In genomic region chr4:136069954-136070353, GRCm38 (mm10) we compare ENCODE assay signal across 9 mouse cellular contexts. TPM values are rescaled to one million over a fixed set of nuclear protein-coding genes. Genes with fewer than 3 reads are reported as not detected.
DNase-seq lines count a peak whose midpoint lies in the region; ATAC-seq and TF ChIP-seq lines count a peak whose summit lies in the region.
"Had no signal": no experiment of that assay in that cellular context is flagged by ENCODE, and none has a peak within 500 bp of the region (broad histone marks: within the 10 kb centered on the region; RNA-seq: fewer than 3 reads in every experiment).

No protein-coding gene starts in this region.

- no peak for TF ChIP-seq POLR2A in spleen, adult 2 months (IDR thresholded peaks at IDR 0.05; ENCODE audit: low read depth, low read length)

- no peaks in the 10 kb centered on the region for H3K27me3 ChIP-seq in intestine, embryonic 15.5 days (replicated peaks)
- H3K27me3 ChIP-seq in limb, embryonic 10.5 days (ENCODE audit: low read depth, poor library complexity, severe bottlenecking) = no peaks in the 10 kb centered on the region
- no peaks in the 10 kb centered on the region for H3K27me3 ChIP-seq in midbrain, embryonic 14.5 days (ENCODE audit: control insufficient read depth, insufficient read depth, low read length)
- no peaks in the 10 kb centered on the region for H3K27me3 ChIP-seq in spleen, adult 2 months (ENCODE audit: control insufficient read depth, insufficient read depth, low read length)

- peaks cover 14% of the 10 kb centered on the region; the same call in 1 of the 2 replicates for H3K4me1 ChIP-seq in intestine, embryonic 15.5 days (replicated peaks)
- peaks cover 19% of the 10 kb centered on the region for H3K4me1 ChIP-seq in limb, embryonic 10.5 days
- H3K4me1 ChIP-seq in midbrain, embryonic 14.5 days (ENCODE audit: control insufficient read depth, insufficient read depth, low read length) = 0 out of 2 replicates have a peak, but pooled peaks cover 4% of the 10 kb centered on the region
- peaks cover 15% of the 10 kb centered on the region; the same call in 1 of the 2 replicates for H3K4me1 ChIP-seq in spleen, adult 2 months (ENCODE audit: control insufficient read depth, insufficient read depth, insufficient read length)

- H3K27ac ChIP-seq in intestine, embryonic 15.5 days = no peak overlapping the region
- peak overlapping the region; percentile 57 for H3K27ac ChIP-seq in limb, embryonic 10.5 days
- H3K27ac ChIP-seq in midbrain, embryonic 14.5 days (replicated peaks; ENCODE audit: low read depth, low read length) = no peak overlapping the region
- H3K27ac ChIP-seq in spleen, adult 2 months (ENCODE audit: insufficient read depth, low read length) = no peak overlapping the region

- H3K9me3 ChIP-seq in intestine, embryonic 15.5 days = no peaks in the 10 kb centered on the region
- no peaks in the 10 kb centered on the region for H3K9me3 ChIP-seq in limb, embryonic 10.5 days (replicated peaks)
- no peaks in the 10 kb centered on the region for H3K9me3 ChIP-seq in midbrain, embryonic 14.5 days (ENCODE audit: control insufficient read depth, low read length)
- H3K9me3 ChIP-seq: G1E had no signal

- peak; percentile 99 for TF ChIP-seq CTCF in spleen, adult 2 months (IDR thresholded peaks at IDR 0.05; ENCODE audit: extremely low read depth, insufficient read depth, insufficient read length, insufficient replicate concordance)

- no peak overlapping the region; the same call in 1 of the 2 replicates for H3K9ac ChIP-seq in intestine, embryonic 15.5 days
- H3K9ac ChIP-seq in midbrain, embryonic 14.5 days (replicated peaks; ENCODE audit: low read length) = 0 out of 2 replicates have a peak overlapping the region, but pooled peaks have one; percentile 9

- H3K36me3 ChIP-seq in intestine, embryonic 15.5 days = no peaks in the 10 kb centered on the region
- no peaks in the 10 kb centered on the region for H3K36me3 ChIP-seq in limb, embryonic 10.5 days
- no peaks in the 10 kb centered on the region for H3K36me3 ChIP-seq in midbrain, embryonic 14.5 days (ENCODE audit: control insufficient read depth, insufficient read depth, low read length)
- H3K36me3 ChIP-seq in spleen, adult 2 months (ENCODE audit: control insufficient read depth, insufficient read depth, low read length) = no peaks in the 10 kb centered on the region
- H3K36me3 ChIP-seq: G1E had no signal

- H3K4me2 ChIP-seq in intestine, embryonic 15.5 days (replicated peaks) = peak overlapping the region; percentile 33; the same call in 1 of the 2 replicates
- H3K4me2 ChIP-seq in midbrain, embryonic 14.5 days (ENCODE audit: low read length) = no peak overlapping the region

- H3K4me3 ChIP-seq in intestine, embryonic 15.5 days (replicated peaks) = no peak overlapping the region
- no peak overlapping the region for H3K4me3 ChIP-seq in limb, embryonic 10.5 days
- H3K4me3 ChIP-seq in midbrain, embryonic 14.5 days (replicated peaks; ENCODE audit: low read depth, low read length) = no peak overlapping the region
- H3K4me3 ChIP-seq in spleen, adult 2 months (ENCODE audit: extremely low read depth, insufficient read depth, insufficient read length) = no peak overlapping the region

- peak; percentile 72 for ATAC-seq in intestine, embryonic 15.5 days
- ATAC-seq in midbrain, embryonic 14.5 days (ENCODE audit: low FRiP score, low TSS enrichment) = no peak

- DNase-seq in left cerebral cortex, adult 18-20 months (ENCODE audit: low spot score in 2 of 2) = peak; percentile 72 to 82
- DNase-seq in left cerebral cortex, adult 11 months (ENCODE audit: low spot score) = no peak
- peak; percentile 82 for DNase-seq in embryo, embryonic 11.5 days (ENCODE audit: low read depth, low spot score)
- DNase-seq in gastrocnemius, postnatal 4 days (ENCODE audit: low spot score in 2 of 2) = peak; percentile 80 to 82
- DNase-seq in limb, embryonic 10.5 days (ENCODE audit: low spot score) = peak; percentile 91
- peak; percentile 89 for DNase-seq in midbrain, embryonic 14.5 days
- peak; percentile 69 to 83 for DNase-seq in spleen, adult 2 months (ENCODE audit: low read depth in 1 of 2, low spot score in 2 of 2)

- WGBS in intestine, embryonic 15.5 days = 6% methylated on average over 18 of the region's 18 CpGs
- WGBS in limb, embryonic 10.5 days = 2% methylated on average over 18 of the region's 18 CpGs
- 1% methylated on average over 18 of the region's 18 CpGs for WGBS in midbrain, embryonic 14.5 days
- WGBS in spleen, adult 2 months = 2% methylated on average over 18 of the region's 18 CpGs

RNA-seq across cellular contexts. Expression of gene Rpl11, which starts 16.7 kb away (rescaled TPM):
- total RNA-seq in left cerebral cortex, adult 18-20 months (2021) = 100 to 1,000 TPM; 277 to 280 TPM
- total RNA-seq in gastrocnemius, postnatal 4 days (2021) = 100 to 1,000 TPM; 466 to 495 TPM
- polyA plus RNA-seq in intestine, embryonic 15.5 days (2015; fragmentation: Nextera tagmentation; extraction: Ambion mirVana) = 464 and 472 TPM in 2 replicates
- polyA plus RNA-seq in limb, embryonic 10.5 days (2016; fragmentation: Nextera tagmentation; extraction: Ambion mirVana) = 510 and 589 TPM in 2 replicates
- 312 and 346 TPM in 2 replicates for polyA plus RNA-seq in midbrain, embryonic 14.5 days (2014; fragmentation: Nextera tagmentation; extraction: Ambion mirVana)
- polyA plus RNA-seq in spleen, adult 2 months (2012; rRNA removed) = 259 and 289 TPM in 2 replicates

RNA-seq across cellular contexts. Expression of gene Eloa, which starts 48.4 kb away (rescaled TPM):
- 10 to 100 TPM; 25.6 to 26.0 TPM for total RNA-seq in left cerebral cortex, adult 18-20 months (2021)
- total RNA-seq in gastrocnemius, postnatal 4 days (2021) = 10 to 100 TPM; 43.9 to 45.9 TPM
- polyA plus RNA-seq in intestine, embryonic 15.5 days (2015; fragmentation: Nextera tagmentation; extraction: Ambion mirVana) = 34.3 and 34.4 TPM in 2 replicates
- 33.2 and 38.9 TPM in 2 replicates for polyA plus RNA-seq in limb, embryonic 10.5 days (2016; fragmentation: Nextera tagmentation; extraction: Ambion mirVana)
- polyA plus RNA-seq in midbrain, embryonic 14.5 days (2014; fragmentation: Nextera tagmentation; extraction: Ambion mirVana) = 25.0 and 33.8 TPM in 2 replicates
- 6.6 and 8.6 TPM in 2 replicates for polyA plus RNA-seq in spleen, adult 2 months (2012; rRNA removed)
